Mouse (Mus musculus): Measurements from ENCODE around the gene Hmg20b.
A peak's percentile ranks its signal among the peaks of the same experiment; 100 is the strongest.

Hmg20b gene

GRCm38 (mm10) chr10:81325781-81326180, 24.5 kb downstream of the Hmg20b start:
- DNase-seq: no peak

GRCm38 (mm10) chr10:81325176-81325575, 25.1 kb downstream of the Hmg20b start:
- no peak for DNase-seq

GRCm38 (mm10) chr10:81323791-81324530, 26.3 kb downstream of the Hmg20b start:
- DNase-seq: no peak

GRCm38 (mm10) chr10:81323141-81323775, 27.0 kb downstream of the Hmg20b start:
- DNase-seq: no peak

GRCm38 (mm10) chr10:81322444-81322843, 27.8 kb downstream of the Hmg20b start:
- no peak for DNase-seq

GRCm38 (mm10) chr10:81321436-81321835, 28.8 kb downstream of the Hmg20b start:
- no peak for DNase-seq

- peak; percentile 100 for DNase-seq
These were observed 29.5 kb downstream of the Hmg20b start, which contains the start of gene Cactin for GRCm38 (mm10) chr10:81320550-81321347. Gene Cactin (plus strand): TSS chr10:81321103.

- DNase-seq: peak; percentile 98
These were observed 30.3 kb downstream of the Hmg20b start for GRCm38 (mm10) chr10:81319741-81320549.

- no peak for DNase-seq
These were observed 31.0 kb downstream of the Hmg20b start for GRCm38 (mm10) chr10:81319330-81319699.

- peak; percentile 73 for DNase-seq
These were observed 31.5 kb downstream of the Hmg20b start for GRCm38 (mm10) chr10:81318589-81319329.

- DNase-seq: peak; percentile 85
These were observed 33.0 kb downstream of the Hmg20b start for GRCm38 (mm10) chr10:81317273-81317672.

- DNase-seq: peak; percentile 72
These were observed 33.8 kb downstream of the Hmg20b start for GRCm38 (mm10) chr10:81316338-81317060.

GRCm38 (mm10) chr10:81315587-81315986, 34.7 kb downstream of the Hmg20b start:
- DNase-seq: no peak

GRCm38 (mm10) chr10:81314201-81314600, 36.1 kb downstream of the Hmg20b start:
- no peak for DNase-seq

- DNase-seq: no peak
These were observed 36.7 kb downstream of the Hmg20b start for GRCm38 (mm10) chr10:81313581-81313980.

- DNase-seq: no peak
These were observed 40.7 kb downstream of the Hmg20b start for GRCm38 (mm10) chr10:81309571-81309970.

- no peak for DNase-seq
These were observed 43.2 kb downstream of the Hmg20b start for GRCm38 (mm10) chr10:81306837-81307682.

GRCm38 (mm10) chr10:81306173-81306668, 44.1 kb downstream of the Hmg20b start:
- DNase-seq: no peak

GRCm38 (mm10) chr10:81305663-81306062, 44.6 kb downstream of the Hmg20b start:
- no peak for DNase-seq
